Mouse (Mus musculus): ENCODE results near the gene Gab1.

Gab1 gene

GRCm38 (mm10) chr8:80872688-80873087, 7.6 kb downstream of the Gab1 start:
- DNase-seq (ENCODE audit: low read depth, low spot score), result no peak

GRCm38 (mm10) chr8:80871400-80871799, 8.9 kb downstream of the Gab1 start:
- DNase-seq (ENCODE audit: low read depth, low spot score), result no peak

- no peak for DNase-seq (ENCODE audit: low read depth, low spot score)
Measured at GRCm38 (mm10) chr8:80870535-80871204, 9.6 kb downstream of the Gab1 start.

GRCm38 (mm10) chr8:80869881-80870328, 10.4 kb downstream of the Gab1 start:
- DNase-seq (ENCODE audit: low read depth, low spot score), result no peak

GRCm38 (mm10) chr8:80868801-80869323, 11.5 kb downstream of the Gab1 start:
- DNase-seq (ENCODE audit: low read depth, low spot score), result no peak

GRCm38 (mm10) chr8:80868006-80868702, 12.2 kb downstream of the Gab1 start:
- DNase-seq (ENCODE audit: low read depth, low spot score), result no peak

GRCm38 (mm10) chr8:80867598-80867997, 12.7 kb downstream of the Gab1 start:
- DNase-seq (ENCODE audit: low read depth, low spot score), result no peak

- no peak for DNase-seq (ENCODE audit: low read depth, low spot score)
Measured at GRCm38 (mm10) chr8:80865181-80865784, 15.0 kb downstream of the Gab1 start.

- no peak for DNase-seq (ENCODE audit: low read depth, low spot score)
Measured at GRCm38 (mm10) chr8:80863393-80863792, 16.9 kb downstream of the Gab1 start.

- no peak for DNase-seq (ENCODE audit: low read depth, low spot score)
Measured at GRCm38 (mm10) chr8:80859180-80859775, 21.0 kb downstream of the Gab1 start.

GRCm38 (mm10) chr8:80857851-80858367, 22.4 kb downstream of the Gab1 start:
- DNase-seq (ENCODE audit: low read depth, low spot score), result no peak

GRCm38 (mm10) chr8:80857128-80857527, 23.2 kb downstream of the Gab1 start:
- DNase-seq (ENCODE audit: low read depth, low spot score), result no peak

GRCm38 (mm10) chr8:80856606-80857005, 23.7 kb downstream of the Gab1 start:
- DNase-seq (ENCODE audit: low read depth, low spot score), result no peak

- DNase-seq (ENCODE audit: low read depth, low spot score), result no peak
Measured at GRCm38 (mm10) chr8:80853622-80854021, 26.7 kb downstream of the Gab1 start.

GRCm38 (mm10) chr8:80853208-80853607, 27.1 kb downstream of the Gab1 start:
- no peak for DNase-seq (ENCODE audit: low read depth, low spot score)

GRCm38 (mm10) chr8:80852412-80853165, 27.7 kb downstream of the Gab1 start:
- DNase-seq (ENCODE audit: low read depth, low spot score), result no peak

- no peak for DNase-seq (ENCODE audit: low read depth, low spot score)
Measured at GRCm38 (mm10) chr8:80851648-80852047, 28.7 kb downstream of the Gab1 start.

GRCm38 (mm10) chr8:80850013-80850412, 30.3 kb downstream of the Gab1 start:
- DNase-seq (ENCODE audit: low read depth, low spot score), result no peak

- no peak for DNase-seq (ENCODE audit: low read depth, low spot score)
Measured at GRCm38 (mm10) chr8:80848631-80849030, 31.7 kb downstream of the Gab1 start.

- no peak for DNase-seq (ENCODE audit: low read depth, low spot score)
Measured at GRCm38 (mm10) chr8:80847912-80848311, 32.4 kb downstream of the Gab1 start.

GRCm38 (mm10) chr8:80845284-80845683, 35.0 kb downstream of the Gab1 start:
- no peak for DNase-seq (ENCODE audit: low read depth, low spot score)
